Mouse (Mus musculus): ENCODE data around the gene Gramd1b. TPM values are rescaled to one million over a fixed set of nuclear protein-coding genes. Genes with fewer than 3 reads are reported as not detected.

Gramd1b gene
- polyA plus RNA-seq, 1 experiment from 2014 or later = 2.9 TPM

- Histone ChIP-seq H3K4me1 (ENCODE audit: control insufficient read depth, insufficient read depth, low read length) (no peaks in the 10 kb centered on the region), H3K4me3 (ENCODE audit: low read depth, low read length) (no peak overlapping the region), H3K36me3 (replicated peaks; ENCODE audit: control insufficient read depth, insufficient read depth, low read depth, low read length) (no peaks in the 10 kb centered on the region), H3K4me2 (ENCODE audit: low read depth, low read length) (no peak overlapping the region), H3K9ac (replicated peaks; ENCODE audit: low read length) (no peak overlapping the region), H3K9me3 (replicated peaks; ENCODE audit: control insufficient read depth, low read length) (no peaks in the 10 kb centered on the region), H3K27me3 (ENCODE audit: control insufficient read depth, insufficient read depth, low read length) (no peaks in the 10 kb centered on the region), H3K27ac (replicated peaks; ENCODE audit: low read depth, low read length) (no peak overlapping the region)
- WGBS = 39% methylated on average over 6 of the region's 6 CpGs
- ATAC-seq (replicated peaks; ENCODE audit: insufficient number of reproducible peaks, low FRiP score, low TSS enrichment, low read depth) = no peak
- DNase-seq (ENCODE audit: low spot score) = no peak
Measured at GRCm38 (mm10) chr9:40405804-40406203, 125.4 kb downstream of the Gramd1b start.

- WGBS = 85% methylated on average over 5 of the region's 5 CpGs
- no peak overlapping the region for H3K27ac ChIP-seq (replicated peaks; ENCODE audit: low read depth, low read length)
- H3K9me3 ChIP-seq (replicated peaks; ENCODE audit: control insufficient read depth, low read length) = no peaks in the 10 kb centered on the region
- no peaks in the 10 kb centered on the region for H3K4me1 ChIP-seq (ENCODE audit: control insufficient read depth, insufficient read depth, low read length)
- H3K27me3 ChIP-seq (ENCODE audit: control insufficient read depth, insufficient read depth, low read length) = no peaks in the 10 kb centered on the region
- ATAC-seq (replicated peaks; ENCODE audit: insufficient number of reproducible peaks, low FRiP score, low TSS enrichment, low read depth) (no peak), DNase-seq (ENCODE audit: low spot score) (no peak)
- no peak overlapping the region for H3K4me2 ChIP-seq (ENCODE audit: low read depth, low read length)
- no peak overlapping the region for H3K9ac ChIP-seq (replicated peaks; ENCODE audit: low read length)
- no peak overlapping the region for H3K4me3 ChIP-seq (ENCODE audit: low read depth, low read length)
- H3K36me3 ChIP-seq (replicated peaks; ENCODE audit: control insufficient read depth, insufficient read depth, low read depth, low read length) = no peaks in the 10 kb centered on the region
Measured at GRCm38 (mm10) chr9:40405263-40405662, 125.9 kb downstream of the Gramd1b start.

GRCm38 (mm10) chr9:40404637-40405036 lies 126.5 kb downstream of the Gramd1b start:
- 94% methylated on average over 11 of the region's 11 CpGs for WGBS
- H3K4me2 ChIP-seq (ENCODE audit: low read depth, low read length) = no peak overlapping the region
- ATAC-seq (replicated peaks; ENCODE audit: insufficient number of reproducible peaks, low FRiP score, low TSS enrichment, low read depth) (no peak), DNase-seq (ENCODE audit: low spot score) (no peak)
- no peak overlapping the region for H3K4me3 ChIP-seq (ENCODE audit: low read depth, low read length)
- H3K27ac ChIP-seq (replicated peaks; ENCODE audit: low read depth, low read length) = no peak overlapping the region
- no peaks in the 10 kb centered on the region for H3K4me1 ChIP-seq (ENCODE audit: control insufficient read depth, insufficient read depth, low read length)
- H3K27me3 ChIP-seq (ENCODE audit: control insufficient read depth, insufficient read depth, low read length) = no peaks in the 10 kb centered on the region
- H3K9me3 ChIP-seq (replicated peaks; ENCODE audit: control insufficient read depth, low read length) = no peaks in the 10 kb centered on the region
- H3K9ac ChIP-seq (replicated peaks; ENCODE audit: low read length) = no peak overlapping the region
- no peaks in the 10 kb centered on the region for H3K36me3 ChIP-seq (replicated peaks; ENCODE audit: control insufficient read depth, insufficient read depth, low read depth, low read length)

- no peaks in the 10 kb centered on the region for H3K36me3 ChIP-seq (replicated peaks; ENCODE audit: control insufficient read depth, insufficient read depth, low read depth, low read length)
- DNase-seq (ENCODE audit: low spot score) (no peak), ATAC-seq (replicated peaks; ENCODE audit: insufficient number of reproducible peaks, low FRiP score, low TSS enrichment, low read depth) (no peak)
- no peak overlapping the region for H3K4me2 ChIP-seq (ENCODE audit: low read depth, low read length)
- H3K9ac ChIP-seq (replicated peaks; ENCODE audit: low read length) = no peak overlapping the region
- H3K9me3 ChIP-seq (replicated peaks; ENCODE audit: control insufficient read depth, low read length) = no peaks in the 10 kb centered on the region
- WGBS = 86% methylated on average over 7 of the region's 7 CpGs
- H3K4me1 ChIP-seq (ENCODE audit: control insufficient read depth, insufficient read depth, low read length) = no peaks in the 10 kb centered on the region
- H3K27ac ChIP-seq (replicated peaks; ENCODE audit: low read depth, low read length) = no peak overlapping the region
- no peaks in the 10 kb centered on the region for H3K27me3 ChIP-seq (ENCODE audit: control insufficient read depth, insufficient read depth, low read length)
- H3K4me3 ChIP-seq (ENCODE audit: low read depth, low read length) = no peak overlapping the region
Measured at GRCm38 (mm10) chr9:40403750-40404149, 127.4 kb downstream of the Gramd1b start.

- no peaks in the 10 kb centered on the region for H3K9me3 ChIP-seq (replicated peaks; ENCODE audit: control insufficient read depth, low read length)
- H3K4me3 ChIP-seq (ENCODE audit: low read depth, low read length) = no peak overlapping the region
- H3K27ac ChIP-seq (replicated peaks; ENCODE audit: low read depth, low read length) = no peak overlapping the region
- no peak overlapping the region for H3K9ac ChIP-seq (replicated peaks; ENCODE audit: low read length)
- H3K36me3 ChIP-seq (replicated peaks; ENCODE audit: control insufficient read depth, insufficient read depth, low read depth, low read length) = no peaks in the 10 kb centered on the region
- H3K4me1 ChIP-seq (ENCODE audit: control insufficient read depth, insufficient read depth, low read length) = no peaks in the 10 kb centered on the region
- DNase-seq (ENCODE audit: low spot score) = no peak
- ATAC-seq (replicated peaks; ENCODE audit: insufficient number of reproducible peaks, low FRiP score, low TSS enrichment, low read depth) = 0 out of 2 replicates have a peak, but pooled peaks have one; percentile 17
- H3K4me2 ChIP-seq (ENCODE audit: low read depth, low read length) = no peak overlapping the region
- H3K27me3 ChIP-seq (ENCODE audit: control insufficient read depth, insufficient read depth, low read length) = no peaks in the 10 kb centered on the region
- WGBS = 81% methylated on average over 5 of the region's 5 CpGs
Measured at GRCm38 (mm10) chr9:40401818-40402217, 129.4 kb downstream of the Gramd1b start.

GRCm38 (mm10) chr9:40400854-40401253 lies 130.3 kb downstream of the Gramd1b start:
- Histone ChIP-seq H3K36me3 (replicated peaks; ENCODE audit: control insufficient read depth, insufficient read depth, low read depth, low read length) (no peaks in the 10 kb centered on the region), H3K27me3 (ENCODE audit: control insufficient read depth, insufficient read depth, low read length) (no peaks in the 10 kb centered on the region), H3K4me2 (ENCODE audit: low read depth, low read length) (no peak overlapping the region), H3K4me1 (ENCODE audit: control insufficient read depth, insufficient read depth, low read length) (no peaks in the 10 kb centered on the region), H3K9me3 (replicated peaks; ENCODE audit: control insufficient read depth, low read length) (no peaks in the 10 kb centered on the region), H3K4me3 (ENCODE audit: low read depth, low read length) (no peak overlapping the region), H3K9ac (replicated peaks; ENCODE audit: low read length) (no peak overlapping the region), H3K27ac (replicated peaks; ENCODE audit: low read depth, low read length) (no peak overlapping the region)
- ATAC-seq (replicated peaks; ENCODE audit: insufficient number of reproducible peaks, low FRiP score, low TSS enrichment, low read depth) (no peak), DNase-seq (ENCODE audit: low spot score) (no peak)
- WGBS = 77% methylated on average over 9 of the region's 9 CpGs

GRCm38 (mm10) chr9:40400171-40400570 lies 131.0 kb downstream of the Gramd1b start:
- no peak for DNase-seq (ENCODE audit: low spot score)

GRCm38 (mm10) chr9:40399359-40399932 lies 131.7 kb downstream of the Gramd1b start:
- H3K27me3 ChIP-seq (ENCODE audit: control insufficient read depth, insufficient read depth, low read length) = no peaks in the 10 kb centered on the region
- no peaks in the 10 kb centered on the region for H3K36me3 ChIP-seq (replicated peaks; ENCODE audit: control insufficient read depth, insufficient read depth, low read depth, low read length)
- no peaks in the 10 kb centered on the region for H3K4me1 ChIP-seq (ENCODE audit: control insufficient read depth, insufficient read depth, low read length)
- DNase-seq (ENCODE audit: low spot score) = no peak
- no peak overlapping the region for H3K27ac ChIP-seq (replicated peaks; ENCODE audit: low read depth, low read length)
- no peak overlapping the region for H3K4me3 ChIP-seq (ENCODE audit: low read depth, low read length)
- H3K9me3 ChIP-seq (replicated peaks; ENCODE audit: control insufficient read depth, low read length) = no peaks in the 10 kb centered on the region
- H3K4me2 ChIP-seq (ENCODE audit: low read depth, low read length) = no peak overlapping the region
- 85% methylated on average over 6 of the region's 6 CpGs for WGBS
- no peak for ATAC-seq (replicated peaks; ENCODE audit: insufficient number of reproducible peaks, low FRiP score, low TSS enrichment, low read depth)
- H3K9ac ChIP-seq (replicated peaks; ENCODE audit: low read length) = no peak overlapping the region

More at GRCm38 (mm10) chr9:40400171-40400570, 131.0 kb downstream of the Gramd1b start:
- no peaks in the 10 kb centered on the region for H3K9me3 ChIP-seq (replicated peaks; ENCODE audit: control insufficient read depth, low read length)
- no peak overlapping the region for H3K9ac ChIP-seq (replicated peaks; ENCODE audit: low read length)
- no peak overlapping the region for H3K4me2 ChIP-seq (ENCODE audit: low read depth, low read length)
- 52% methylated on average over 2 of the region's 2 CpGs for WGBS
- H3K27ac ChIP-seq (replicated peaks; ENCODE audit: low read depth, low read length) = no peak overlapping the region
- no peak overlapping the region for H3K4me3 ChIP-seq (ENCODE audit: low read depth, low read length)
- no peak for ATAC-seq (replicated peaks; ENCODE audit: insufficient number of reproducible peaks, low FRiP score, low TSS enrichment, low read depth)
- no peaks in the 10 kb centered on the region for H3K4me1 ChIP-seq (ENCODE audit: control insufficient read depth, insufficient read depth, low read length)
- no peaks in the 10 kb centered on the region for H3K36me3 ChIP-seq (replicated peaks; ENCODE audit: control insufficient read depth, insufficient read depth, low read depth, low read length)
- H3K27me3 ChIP-seq (ENCODE audit: control insufficient read depth, insufficient read depth, low read length) = no peaks in the 10 kb centered on the region

All from embryonic facial prominence, embryonic 11.5 days (tissue).